Mouse (Mus musculus) mesoderm, embryonic 11.5 days (tissue): ENCODE measurements around the gene Cd44.

Experiments
- DNase-seq: peaks from one replicate; pipeline ENCODE4 v3.0.0-alpha.2; 2012; ENCODE audit warnings: low read depth, low spot score

Cd44 gene

GRCm38 (mm10) chr2:102900875-102901827 is at the start of gene Cd44:
Gene Cd44, minus strand, starts transcription at chr2:102901665.
- DNase-seq, result peak; percentile 26

- DNase-seq, result no peak
Observed at GRCm38 (mm10) chr2:102948481-102948857, 47.0 kb upstream of the Cd44 start.

- no peak for DNase-seq
Observed at GRCm38 (mm10) chr2:102947846-102948480, 46.5 kb upstream of the Cd44 start.

GRCm38 (mm10) chr2:102945111-102945510 is 43.6 kb upstream of the Cd44 start:
- DNase-seq, result no peak

- no peak for DNase-seq
Observed at GRCm38 (mm10) chr2:102944415-102945012, 43.0 kb upstream of the Cd44 start.

- DNase-seq, result peak; percentile 55
Observed at GRCm38 (mm10) chr2:102943983-102944382, 42.5 kb upstream of the Cd44 start.

GRCm38 (mm10) chr2:102942782-102943080 is 41.3 kb upstream of the Cd44 start:
- DNase-seq, result no peak

- no peak for DNase-seq
Observed at GRCm38 (mm10) chr2:102941937-102942781, 40.7 kb upstream of the Cd44 start.

GRCm38 (mm10) chr2:102940813-102941361 is 39.4 kb upstream of the Cd44 start:
- no peak for DNase-seq

GRCm38 (mm10) chr2:102940158-102940557 is 38.7 kb upstream of the Cd44 start:
- no peak for DNase-seq

- no peak for DNase-seq
Observed at GRCm38 (mm10) chr2:102936886-102937285, 35.4 kb upstream of the Cd44 start.

GRCm38 (mm10) chr2:102934834-102935233 is 33.4 kb upstream of the Cd44 start:
- DNase-seq, result no peak

GRCm38 (mm10) chr2:102933787-102934186 is 32.3 kb upstream of the Cd44 start:
- no peak for DNase-seq

- peak; percentile 34 for DNase-seq
Observed at GRCm38 (mm10) chr2:102933142-102933541, 31.7 kb upstream of the Cd44 start.

- DNase-seq, result peak; percentile 41
Observed at GRCm38 (mm10) chr2:102932667-102933066, 31.2 kb upstream of the Cd44 start.

GRCm38 (mm10) chr2:102928211-102928610 is 26.7 kb upstream of the Cd44 start:
- DNase-seq, result no peak

GRCm38 (mm10) chr2:102924480-102924879 is 23.0 kb upstream of the Cd44 start:
- no peak for DNase-seq

- no peak for DNase-seq
Observed at GRCm38 (mm10) chr2:102923682-102924081, 22.2 kb upstream of the Cd44 start.

GRCm38 (mm10) chr2:102922066-102922465 is 20.6 kb upstream of the Cd44 start:
- no peak for DNase-seq

- no peak for DNase-seq
Observed at GRCm38 (mm10) chr2:102918301-102918700, 16.8 kb upstream of the Cd44 start.

- DNase-seq, result no peak
Observed at GRCm38 (mm10) chr2:102916596-102916995, 15.1 kb upstream of the Cd44 start.
